In genomic region chr7:118996137-118996837, GRCm38 (mm10) we compare ENCODE assay signal across 8 mouse cellular contexts. TPM values are rescaled to one million over a fixed set of nuclear protein-coding genes. Genes with fewer than 3 reads are reported as not detected.
DNase-seq lines count a peak whose midpoint lies in the region; ATAC-seq lines count a peak whose summit lies in the region.

No protein-coding gene starts in this region.

- no peaks in the 10 kb centered on the region for H3K27me3 ChIP-seq in hindbrain, embryonic 13.5 days

- no peaks in the 10 kb centered on the region for H3K9me3 ChIP-seq in hindbrain, embryonic 13.5 days

- H3K4me2 ChIP-seq in hindbrain, embryonic 13.5 days = peak overlapping the region; percentile 88

- DNase-seq in Muller cell, postnatal 12 days (ENCODE audit: inconsistent ontology term) = peak; percentile 81
- DNase-seq in cerebellum, adult 9-10 months = peak; percentile 96
- peak; percentile 66 to 90 for DNase-seq in frontal cortex, postnatal 14 days (ENCODE audit: low spot score in 2 of 2)
- DNase-seq in layer of hippocampus, postnatal 14 days (ENCODE audit: low spot score in 2 of 2) = peak; percentile 83 to 93
- DNase-seq in lung, postnatal 25 days (ENCODE audit: low spot score) = peak; percentile 83
- peak; percentile 96 for DNase-seq in retina, embryonic 14.5 days (ENCODE audit: low spot score)
- DNase-seq in thymus, postnatal 36 days = peak; percentile 63 to 76

- H3K4me3 ChIP-seq in hindbrain, embryonic 13.5 days = peak overlapping the region; percentile 57; the same call in 1 of the 2 replicates

- ATAC-seq in hindbrain, embryonic 13.5 days (ENCODE audit: low FRiP score) = peak; percentile 43

- 10% methylated on average over 13 of the region's 13 CpGs for WGBS in hindbrain, embryonic 13.5 days

- no peak overlapping the region for H3K9ac ChIP-seq in hindbrain, embryonic 13.5 days

- H3K27ac ChIP-seq in hindbrain, embryonic 13.5 days = no peak overlapping the region

- H3K4me1 ChIP-seq in hindbrain, embryonic 13.5 days (replicated peaks) = peaks cover 45% of the 10 kb centered on the region

- H3K36me3 ChIP-seq in hindbrain, embryonic 13.5 days = no peaks in the 10 kb centered on the region

RNA-seq across cellular contexts. Expression of gene Gprc5b, which starts 1.3 kb away (rescaled TPM):
- polyA plus RNA-seq in hindbrain, embryonic 13.5 days (2015; fragmentation: Nextera tagmentation; extraction: Ambion mirVana) = 7.9 and 8.1 TPM in 2 replicates
- total RNA-seq in layer of hippocampus, postnatal 14 days (2021) = 10 to 100 TPM; 74.8 to 78.5 TPM
